Mouse (Mus musculus) CH12.LX (cell line): ENCODE measurements around the gene Hsd17b3. TPM values are rescaled to one million over a fixed set of nuclear protein-coding genes. Genes with fewer than 3 reads are reported as not detected.

ENCODE experiments used
- DNase-seq: peaks from one replicate; pipeline ENCODE4 v3.0.0-alpha.2; 2013; ENCODE audit errors: extremely low read depth
- H3K27ac ChIP-seq: 2 replicates; pipeline ENCODE4 v1.5.1; 2012; ENCODE audit warnings: low read depth, mild to moderate bottlenecking, control low read depth, moderate library complexity; ENCODE audit not compliant: insufficient read depth
- H3K27me3 ChIP-seq: replicated peaks from 2 replicates; pipeline ENCODE3; 2012; ENCODE audit warnings: inconsistent platforms
- H3K36me3 ChIP-seq, 2 experiments: replicated peaks in 1 of 2; 2 replicates each; pipeline versions ENCODE3 to v1.6.1; 2012; ENCODE audit warnings: inconsistent platforms in 1 of 2, low read length in 1 of 2, mild to moderate bottlenecking in 1 of 2, mixed read lengths in 1 of 2, moderate library complexity in 1 of 2; ENCODE audit not compliant: control insufficient read depth in 1 of 2, insufficient read depth in 1 of 2
- H3K4me1 ChIP-seq, 2 experiments: 2 replicates each; pipeline ENCODE4 v1.6.1; 2012; ENCODE audit warnings: inconsistent platforms in 1 of 2, moderate library complexity in 1 of 2; ENCODE audit not compliant: insufficient read depth in 2 of 2, control insufficient read depth in 1 of 2
- H3K4me2 ChIP-seq: 2 replicates; pipeline ENCODE4 v1.6.1; 2012; ENCODE audit warnings: low read depth, mild to moderate bottlenecking, control low read depth; ENCODE audit not compliant: poor library complexity, insufficient read depth, severe bottlenecking
- H3K4me3 ChIP-seq, 3 experiments: fragments of 150-350 bp in 1 of 3; sonication (generic) in 1 of 3; replicated peaks in 1 of 3; 2 replicates each; pipeline versions ENCODE3 to v1.5.1; 2011 to 2012; ENCODE audit warnings: low read depth in 2 of 3, low read length in 2 of 3, mild to moderate bottlenecking in 2 of 3, moderate library complexity in 2 of 3, control low read depth in 1 of 3, improper control_type of control experiment in 1 of 3, inconsistent platforms in 1 of 3, mixed read lengths in 1 of 3; ENCODE audit not compliant: poor library complexity in 1 of 3
- H3K79me2 ChIP-seq: replicated peaks from 2 replicates; pipeline ENCODE4 v1.6.1; 2012; ENCODE audit warnings: mild to moderate bottlenecking, moderate library complexity; ENCODE audit not compliant: control insufficient read depth, poor library complexity, insufficient read depth, severe bottlenecking; ENCODE audit errors: extremely low read depth
- H3K9ac ChIP-seq: 2 replicates; pipeline ENCODE4 v1.6.1; 2012; ENCODE audit warnings: low read depth, mild to moderate bottlenecking, control low read depth, moderate library complexity; ENCODE audit not compliant: insufficient read depth
- H3K9me3 ChIP-seq: replicated peaks from 2 replicates; pipeline ENCODE3; 2012; ENCODE audit warnings: low read length, inconsistent platforms, mixed read lengths
- ELF1 ChIP-seq: IDR thresholded peaks from 2 replicates; pipeline ENCODE4 v1.6.1; 2014; ENCODE audit warnings: low read depth, mild to moderate bottlenecking, inconsistent platforms, low read length, improper control_type of control experiment
- EP300 ChIP-seq: IDR thresholded peaks from 2 replicates; pipeline ENCODE4 v1.6.1; 2011; ENCODE audit warnings: low read length, improper control_type of control experiment
- IRF4 ChIP-seq: IDR thresholded peaks from 2 replicates; pipeline ENCODE4 v1.6.1; 2014; ENCODE audit warnings: low read depth, mild to moderate bottlenecking, inconsistent platforms, low read length, improper control_type of control experiment
- JUN ChIP-seq: IDR thresholded peaks from 2 replicates; pipeline ENCODE4 v1.6.1; 2011; ENCODE audit warnings: low read depth, mild to moderate bottlenecking, low read length, improper control_type of control experiment, moderate library complexity; ENCODE audit not compliant: insufficient read depth
- KAT2A ChIP-seq: IDR thresholded peaks from 2 replicates; pipeline ENCODE4 v1.6.1; 2012; ENCODE audit warnings: low read length, improper control_type of control experiment, inconsistent platforms; ENCODE audit not compliant: insufficient replicate concordance
- MAFK ChIP-seq: IDR thresholded peaks from 2 replicates; pipeline ENCODE4 v1.6.1; 2011; ENCODE audit warnings: low read length, improper control_type of control experiment; ENCODE audit not compliant: insufficient replicate concordance
- MAX ChIP-seq: IDR thresholded peaks from 2 replicates; pipeline ENCODE4 v1.6.1; 2011; ENCODE audit warnings: low read length, improper control_type of control experiment
- MEF2A ChIP-seq: IDR thresholded peaks from 2 replicates; pipeline ENCODE4 v1.6.1; 2014; ENCODE audit warnings: low read depth, mild to moderate bottlenecking, inconsistent platforms, low read length, improper control_type of control experiment, borderline replicate concordance
- MYC ChIP-seq: IDR thresholded peaks from 2 replicates; pipeline ENCODE4 v1.6.1; 2011; ENCODE audit warnings: low read depth, mild to moderate bottlenecking, improper control_type of control experiment, low read length
- SIN3A ChIP-seq: IDR thresholded peaks from 2 replicates; pipeline ENCODE4 v1.6.1; 2012; ENCODE audit warnings: low read length, improper control_type of control experiment, inconsistent platforms
- UBTF ChIP-seq: IDR thresholded peaks from 2 replicates; pipeline ENCODE4 v1.6.1; 2012; ENCODE audit warnings: low read depth, mild to moderate bottlenecking, inconsistent platforms, low read length, improper control_type of control experiment, moderate library complexity
- USF1 ChIP-seq: IDR thresholded peaks from 2 replicates; pipeline ENCODE4 v1.6.1; 2014; ENCODE audit warnings: low read depth, mild to moderate bottlenecking, inconsistent platforms, low read length, improper control_type of control experiment
- ZMIZ1 ChIP-seq: IDR thresholded peaks from 2 replicates; pipeline ENCODE4 v1.6.1; 2012; ENCODE audit warnings: low read depth, mild to moderate bottlenecking, inconsistent platforms, low read length, improper control_type of control experiment
- ZNF384 ChIP-seq: IDR thresholded peaks from 2 replicates; pipeline ENCODE4 v1.6.1; 2012; ENCODE audit warnings: low read depth, low read length, improper control_type of control experiment, inconsistent platforms
- dilution Hi-C: fragments of 300-500 bp; cut with MboI; formaldehyde crosslinking; loops from 2 replicates; pipeline ENCODE4 v1.14.3; 2020; ENCODE audit warnings: low sequenced_read_pairs; ENCODE audit not compliant: extremely low pct_unique_long_range_greater_than_20kb, extremely low pct_ligation_motif_present
- in situ Hi-C: fragments of 300-500 bp; cut with MboI; formaldehyde crosslinking; loops from 3 replicates; pipeline ENCODE4 v1.14.3; 2019; ENCODE audit warnings: low sequenced_read_pairs, low pct_ligation_motif_present, low pct_unique_long_range_greater_than_20kb, mixed read lengths
- polyA plus RNA-seq: library from polyadenylated mRNA; unstranded; fragments of >175 nt; gene quantifications from 2 replicates; pipeline ENCODE4 v1.2.1, GENCODE M21; 2012; ENCODE audit warnings: low read depth; ENCODE audit not compliant: insufficient read length
- total RNA-seq, 2 experiments: library from RNA; depleted of rRNA; stranded (reverse); fragments of 300-350 nt in 1 of 2; fragments of >200 nt in 1 of 2; gene quantifications; 2 replicates each; pipeline ENCODE4 v1.2.3; 2012 to 2014

Gene Hsd17b3
- total and polyA plus RNA-seq, 3 experiments: not detected

DNA sequence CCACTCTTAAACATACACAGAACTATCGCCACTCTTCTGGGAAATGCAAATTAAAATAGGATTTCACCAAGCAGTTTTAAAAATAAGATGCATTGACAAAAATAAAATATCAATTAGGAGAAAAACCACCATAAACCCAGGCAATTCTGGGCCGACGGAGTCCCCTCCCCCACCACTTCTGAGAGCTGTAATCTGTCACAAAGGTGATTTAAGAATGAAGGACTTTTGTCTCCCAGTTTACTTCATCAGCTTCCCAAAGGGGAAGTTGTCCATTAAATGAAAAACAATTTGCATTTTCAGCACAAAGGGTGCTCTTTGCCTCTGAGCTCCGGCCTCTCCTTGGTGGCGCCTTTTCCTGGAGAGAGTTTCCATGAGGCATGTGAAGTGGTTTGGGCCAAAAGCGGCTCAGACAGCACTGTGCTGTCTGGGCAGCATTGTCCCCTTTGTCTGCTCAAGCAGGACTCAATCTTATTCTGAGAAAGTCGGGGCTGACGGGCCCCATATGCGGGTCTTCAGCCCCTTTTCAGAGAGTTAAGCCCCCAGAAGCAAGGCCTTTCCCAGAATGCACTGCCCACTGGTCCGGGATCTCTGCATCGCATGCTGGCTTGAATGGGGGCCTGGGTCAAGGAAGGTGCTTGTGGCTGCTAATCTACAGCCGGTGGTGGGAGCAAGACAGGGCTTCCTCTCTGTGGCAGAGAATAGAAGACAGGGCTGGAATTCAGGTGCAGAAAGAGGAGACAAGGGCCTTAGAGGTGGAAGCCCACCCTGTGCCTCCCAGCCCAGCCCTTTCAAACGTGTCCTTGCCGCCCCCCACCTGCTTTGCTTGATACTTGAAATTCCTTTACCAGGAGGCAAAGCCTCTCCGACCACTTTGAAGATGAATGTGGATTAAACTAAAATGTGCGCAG lies 7.8 kb downstream of the Hsd17b3 start:
- no peaks in the 10 kb centered on the region for H3K27me3 ChIP-seq
- peaks cover under 1 to 2% of the 10 kb centered on the region in 2 experiments; a peak in 2 of 4 replicates for H3K4me1 ChIP-seq
- no peak overlapping the region for H3K4me3 ChIP-seq
- no peaks in the 10 kb centered on the region for H3K36me3 ChIP-seq
- H3K79me2 ChIP-seq: no peaks in the 10 kb centered on the region
- no peak overlapping the region for H3K4me2 ChIP-seq
- dilution Hi-C loops (no loop called here), in situ Hi-C loops (no loop called here)
- H3K9ac ChIP-seq: no peak overlapping the region
- no peaks in the 10 kb centered on the region for H3K9me3 ChIP-seq
- no peak for DNase-seq
- no peak for TF ChIP-seq ELF1
- TF ChIP-seq MYC: no peak
- TF ChIP-seq, all 38 proteins: peak for 0
- H3K27ac ChIP-seq: no peak overlapping the region

DNA sequence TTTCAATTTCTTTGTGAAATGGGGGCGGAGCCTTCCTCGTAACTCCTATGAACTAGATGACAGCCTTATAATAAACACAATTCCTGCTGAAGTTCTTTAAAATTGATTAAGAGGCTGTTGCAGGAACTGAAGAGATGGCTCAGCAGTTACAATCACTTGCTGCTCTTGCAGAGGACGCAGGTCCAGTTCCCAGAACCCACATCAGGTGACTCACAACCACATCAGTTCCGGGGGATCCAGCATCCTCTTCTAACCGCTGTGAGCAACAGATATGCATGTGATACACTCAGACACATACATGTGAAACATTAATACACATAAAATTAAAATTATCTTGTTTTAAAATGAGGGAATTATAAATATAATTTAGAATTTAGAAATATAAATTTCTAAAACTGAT lies 11.4 kb downstream of the Hsd17b3 start:
- in situ Hi-C loops (no loop called here), dilution Hi-C loops (no loop called here)
- Histone ChIP-seq H3K4me1 (peaks cover 3 to 8% of the 10 kb centered on the region in 2 experiments; a peak in 3 of 4 replicates), H3K79me2 (no peaks in the 10 kb centered on the region), H3K9ac (no peak overlapping the region), H3K4me2 (no peak overlapping the region), H3K27ac (no peak overlapping the region), H3K36me3 (no peaks in the 10 kb centered on the region), H3K4me3 (no peak overlapping the region), H3K9me3 (no peaks in the 10 kb centered on the region), H3K27me3 (no peaks in the 10 kb centered on the region)
- TF ChIP-seq SIN3A: no peak
- DNase-seq: no peak

DNA sequence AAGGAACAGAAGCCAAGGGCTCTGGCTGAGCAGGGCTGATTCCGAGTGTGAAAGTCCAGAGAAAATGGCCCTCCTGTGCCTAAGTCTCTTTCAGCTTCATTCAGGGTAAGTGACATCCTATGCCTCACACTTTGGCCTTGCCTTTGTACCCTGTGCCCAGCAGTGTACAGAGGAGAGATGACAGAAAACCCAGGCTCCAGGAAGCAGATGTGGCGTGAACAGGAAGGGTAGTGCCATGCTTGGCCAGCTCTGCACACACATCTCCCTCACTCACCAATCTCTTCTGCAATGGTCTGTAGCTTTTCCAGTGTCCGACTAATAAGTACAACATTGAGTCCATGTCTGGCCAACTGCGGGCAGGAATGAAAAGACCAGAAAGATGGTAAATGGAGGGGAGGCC lies 13.0 kb downstream of the Hsd17b3 start:
- peak; percentile 7 for DNase-seq
- TF ChIP-seq KAT2A: no peak
- TF ChIP-seq USF1: no peak
- TF ChIP-seq EP300: no peak
- no peak for TF ChIP-seq ZNF384
- no peak for TF ChIP-seq MEF2A
- no peak for TF ChIP-seq SIN3A
- no peak for TF ChIP-seq IRF4
- no peak for TF ChIP-seq JUN
- TF ChIP-seq MAFK: no peak
- TF ChIP-seq MAX: no peak
- TF ChIP-seq UBTF: no peak
- TF ChIP-seq ZMIZ1: no peak
- H3K27me3 ChIP-seq: no peaks in the 10 kb centered on the region
- H3K79me2 ChIP-seq: no peaks in the 10 kb centered on the region
- in situ Hi-C loops (no loop called here), dilution Hi-C loops (no loop called here)
- H3K4me1 ChIP-seq: peaks cover 3 to 8% of the 10 kb centered on the region in 2 experiments; a peak in 3 of 4 replicates
- no peak overlapping the region for H3K4me2 ChIP-seq
- H3K36me3 ChIP-seq: no peaks in the 10 kb centered on the region
- H3K9me3 ChIP-seq: no peaks in the 10 kb centered on the region
- no peak overlapping the region for H3K9ac ChIP-seq
- H3K4me3 ChIP-seq: no peak overlapping the region
- no peak overlapping the region for H3K27ac ChIP-seq
